Mouse (Mus musculus): ENCODE results near the gene Mypn.

Mypn gene

GRCm38 (mm10) chr10:63203728-63204127, at the start of gene Mypn:
Mypn (minus strand) TSS chr10:63203952.
- no peak for DNase-seq (ENCODE audit: low spot score in 2 of 2)

- DNase-seq (ENCODE audit: low spot score in 2 of 2): no peak
Observed at GRCm38 (mm10) chr10:63248421-63248820, 44.7 kb upstream of the Mypn start.

GRCm38 (mm10) chr10:63247457-63247856, 43.7 kb upstream of the Mypn start:
- no peak for DNase-seq (ENCODE audit: low spot score in 2 of 2)

GRCm38 (mm10) chr10:63245846-63246245, 42.1 kb upstream of the Mypn start:
- no peak for DNase-seq (ENCODE audit: low spot score in 2 of 2)

- DNase-seq (ENCODE audit: low spot score in 2 of 2): peak in 1 of 2 experiments; percentile 14
Observed at GRCm38 (mm10) chr10:63244746-63245145, 41.0 kb upstream of the Mypn start.

- peak in 1 of 2 experiments; percentile 28 for DNase-seq (ENCODE audit: low spot score in 2 of 2)
Observed at GRCm38 (mm10) chr10:63244055-63244671, 40.4 kb upstream of the Mypn start.

GRCm38 (mm10) chr10:63243493-63244054, 39.8 kb upstream of the Mypn start, which contains the start of gene Herc4:
Herc4 (plus strand) TSS chr10:63243810.
- peak; percentile 90 to 94 for DNase-seq (ENCODE audit: low spot score in 2 of 2)

GRCm38 (mm10) chr10:63242798-63243435, 39.2 kb upstream of the Mypn start:
- DNase-seq (ENCODE audit: low spot score in 2 of 2): no peak

GRCm38 (mm10) chr10:63240868-63241271, 37.1 kb upstream of the Mypn start:
- DNase-seq (ENCODE audit: low spot score in 2 of 2): no peak

- DNase-seq (ENCODE audit: low spot score in 2 of 2): no peak
Observed at GRCm38 (mm10) chr10:63239848-63240247, 36.1 kb upstream of the Mypn start.

GRCm38 (mm10) chr10:63238090-63238489, 34.3 kb upstream of the Mypn start:
- DNase-seq (ENCODE audit: low spot score in 2 of 2): no peak

- no peak for DNase-seq (ENCODE audit: low spot score in 2 of 2)
Observed at GRCm38 (mm10) chr10:63237206-63237605, 33.5 kb upstream of the Mypn start.

- no peak for DNase-seq (ENCODE audit: low spot score in 2 of 2)
Observed at GRCm38 (mm10) chr10:63236663-63237062, 32.9 kb upstream of the Mypn start.

GRCm38 (mm10) chr10:63235889-63236288, 32.1 kb upstream of the Mypn start:
- DNase-seq (ENCODE audit: low spot score in 2 of 2): no peak

- no peak for DNase-seq (ENCODE audit: low spot score in 2 of 2)
Observed at GRCm38 (mm10) chr10:63234133-63234532, 30.4 kb upstream of the Mypn start.

GRCm38 (mm10) chr10:63231630-63232029, 27.9 kb upstream of the Mypn start:
- DNase-seq (ENCODE audit: low spot score in 2 of 2): no peak

GRCm38 (mm10) chr10:63230854-63231253, 27.1 kb upstream of the Mypn start:
- no peak for DNase-seq (ENCODE audit: low spot score in 2 of 2)

- no peak for DNase-seq (ENCODE audit: low spot score in 2 of 2)
Observed at GRCm38 (mm10) chr10:63230266-63230665, 26.5 kb upstream of the Mypn start.

GRCm38 (mm10) chr10:63224341-63224740, 20.6 kb upstream of the Mypn start:
- DNase-seq (ENCODE audit: low spot score in 2 of 2): no peak

GRCm38 (mm10) chr10:63221081-63221783, 17.5 kb upstream of the Mypn start:
- DNase-seq (ENCODE audit: low spot score in 2 of 2): no peak

GRCm38 (mm10) chr10:63208871-63209270, 5.1 kb upstream of the Mypn start:
- DNase-seq (ENCODE audit: low spot score in 2 of 2): no peak

GRCm38 (mm10) chr10:63203002-63203401, 750 bp downstream of the Mypn start:
- no peak for DNase-seq (ENCODE audit: low spot score in 2 of 2)

- no peak for DNase-seq (ENCODE audit: low spot score in 2 of 2)
Observed at GRCm38 (mm10) chr10:63201534-63201933, 2.2 kb downstream of the Mypn start.
